Mouse (Mus musculus) forebrain, embryonic 12.5 days (tissue): ENCODE measurements around the gene Tnnt1. TPM values are rescaled to one million over a fixed set of nuclear protein-coding genes. Genes with fewer than 3 reads are reported as not detected.

Source experiments
- polyA plus RNA-seq: library from polyadenylated mRNA; unstranded; fragments of >200 nt; fragmentation: Nextera tagmentation; extraction: Ambion mirVana; gene quantifications from 2 replicates; pipeline ENCODE4 v1.2.1, GENCODE M21; 2016

Gene Tnnt1
- polyA plus RNA-seq, 1 experiment from 2014 or later, result 8.3 TPM

Other genes with a start within 250 kb of the Tnnt1 start
- gene Ncr1, start 178.7 kb downstream of the Tnnt1 start, polyA plus RNA-seq, result not detected in 2 replicates
- gene Gp6, start 118.6 kb downstream of the Tnnt1 start, polyA plus RNA-seq, result 0.09 and 0.49 TPM in 2 replicates
- gene Rdh13, start 70.7 kb downstream of the Tnnt1 start, polyA plus RNA-seq, result 26.5 and 26.7 TPM in 2 replicates
- 3.6 and 4.1 TPM in 2 replicates for gene Eps8l1, start 55.7 kb downstream of the Tnnt1 start, polyA plus RNA-seq
- gene Ppp1r12c, start 14.7 kb downstream of the Tnnt1 start, polyA plus RNA-seq, result 54.6 and 59.7 TPM in 2 replicates
- gene Tnni3, start 7.8 kb upstream of the Tnnt1 start, polyA plus RNA-seq, result 2.2 and 2.4 TPM in 2 replicates
- 1.7 and 2.9 TPM in 2 replicates for gene Dnaaf3, start 16.1 kb upstream of the Tnnt1 start, polyA plus RNA-seq
- 34.6 and 35.2 TPM in 2 replicates for gene Syt5, start 31.2 kb upstream of the Tnnt1 start, polyA plus RNA-seq
- not detected in 2 replicates for gene Ptprh, start 87.7 kb upstream of the Tnnt1 start, polyA plus RNA-seq
- gene Tmem86b, start 115.0 kb upstream of the Tnnt1 start, polyA plus RNA-seq, result 3.7 and 5.1 TPM in 2 replicates
- gene Ppp6r1, start 142.6 kb upstream of the Tnnt1 start, polyA plus RNA-seq, result 15.4 and 25.3 TPM in 2 replicates
- 112 and 114 TPM in 2 replicates for gene Hspbp1, start 168.7 kb upstream of the Tnnt1 start, polyA plus RNA-seq
- 3.6 and 3.8 TPM in 2 replicates for gene Brsk1, start 174.2 kb upstream of the Tnnt1 start, polyA plus RNA-seq
- 0.27 and 0.35 TPM in 2 replicates for gene Tmem150b, start 208.9 kb upstream of the Tnnt1 start, polyA plus RNA-seq
- gene Kmt5c, start 223.7 kb upstream of the Tnnt1 start, polyA plus RNA-seq, result 78.9 and 94.2 TPM in 2 replicates
- gene Cox6b2, start 236.7 kb upstream of the Tnnt1 start, polyA plus RNA-seq, result 31.3 and 32.5 TPM in 2 replicates